Mouse (Mus musculus) cerebellum, postnatal 25 days (tissue): Measurements from ENCODE around the gene Mb.
A peak's percentile ranks its signal among the peaks of the same experiment; 100 is the strongest.
"Not testable (repeated sequence)": the region's sequence is repeated elsewhere in the genome, so short reads cannot be mapped to it uniquely, and the experiment has no call there.

Experiments used
- DNase-seq, 2 experiments: peaks; one replicate each; pipeline ENCODE4 v3.0.0; 2021; ENCODE audit warnings: mixed read lengths in 2 of 2

Mb gene

GRCm38 (mm10) chr15:77062746-77063145 lies 12.3 kb upstream of the Mb start:
- DNase-seq: no peak

GRCm38 (mm10) chr15:77059416-77059815 lies 8.9 kb upstream of the Mb start:
- not testable (repeated sequence) for DNase-seq

DNA sequence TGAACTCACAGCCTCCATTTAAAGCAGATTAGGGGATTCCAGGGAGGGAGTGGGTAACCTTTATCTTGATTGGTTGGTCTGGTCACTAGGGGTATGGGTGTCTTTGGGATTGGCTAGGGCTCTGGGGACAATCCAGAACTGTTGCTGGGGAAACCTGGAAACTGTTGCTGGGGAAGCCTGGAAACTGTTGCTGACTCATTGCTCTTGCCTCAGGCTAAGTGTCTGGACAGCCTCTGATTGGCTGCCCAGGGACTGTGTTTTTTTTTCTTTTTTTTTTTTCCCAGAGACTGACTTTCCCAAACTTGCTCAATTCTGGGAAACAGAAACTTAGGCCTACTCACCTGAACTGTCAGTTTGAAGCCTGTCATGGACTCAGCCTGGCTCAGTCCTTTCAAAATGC lies 8.1 kb upstream of the Mb start:
- no peak for DNase-seq

- no peak for DNase-seq
Measured at GRCm38 (mm10) chr15:77056791-77057051, 6.3 kb upstream of the Mb start.

- no peak for DNase-seq
Measured at GRCm38 (mm10) chr15:77056001-77056790, 5.7 kb upstream of the Mb start.

DNA sequence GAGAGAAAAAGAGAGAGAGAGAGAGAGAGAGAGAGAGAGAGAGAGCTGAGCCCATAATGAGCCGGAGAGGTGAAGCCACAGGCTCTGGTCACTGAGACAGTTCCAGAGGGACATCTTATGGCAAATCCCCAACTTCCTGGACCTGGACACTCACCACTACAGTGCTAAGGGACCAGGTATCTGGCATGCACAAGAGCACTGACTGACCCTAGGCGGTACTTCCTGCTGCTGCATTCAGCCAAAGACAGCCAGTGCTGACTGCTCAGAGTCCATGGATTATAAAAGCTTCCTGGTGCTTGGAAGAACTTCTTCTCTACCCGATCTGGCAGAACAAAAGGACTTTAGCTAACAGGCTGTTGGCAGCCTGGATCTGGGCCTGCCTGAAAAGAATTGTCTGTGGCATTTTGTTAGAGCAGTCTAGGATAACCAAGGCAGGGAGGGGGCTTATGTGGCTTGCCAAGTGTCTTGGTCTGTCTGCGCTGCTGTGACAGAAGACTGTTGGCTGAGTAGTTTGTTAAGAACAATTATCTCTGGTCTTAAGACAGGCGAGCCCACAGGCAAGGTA lies 4.2 kb upstream of the Mb start:
- no peak for DNase-seq

- DNase-seq: no peak
Measured at GRCm38 (mm10) chr15:77053021-77053420, 2.6 kb upstream of the Mb start.

DNA sequence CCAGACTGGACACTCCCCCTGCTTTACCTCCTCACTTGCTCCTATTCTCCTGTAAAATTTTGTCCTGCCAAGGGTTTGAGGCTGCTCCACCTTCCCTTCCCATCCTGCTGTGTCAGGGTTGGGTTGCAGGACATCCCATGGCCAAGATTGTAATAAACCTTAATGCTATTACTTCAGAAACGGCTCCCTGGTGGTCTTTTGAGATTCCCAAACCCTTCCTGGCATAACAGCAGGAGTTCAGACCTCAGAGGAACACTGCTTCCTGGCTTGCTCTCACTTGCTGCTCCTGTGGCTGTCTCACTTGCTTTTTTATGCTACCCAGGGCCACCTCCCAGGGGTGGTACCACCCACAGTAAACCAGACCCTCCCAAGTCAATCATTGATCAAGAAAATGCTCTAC lies 1.7 kb upstream of the Mb start:
- DNase-seq: no peak

DNA sequence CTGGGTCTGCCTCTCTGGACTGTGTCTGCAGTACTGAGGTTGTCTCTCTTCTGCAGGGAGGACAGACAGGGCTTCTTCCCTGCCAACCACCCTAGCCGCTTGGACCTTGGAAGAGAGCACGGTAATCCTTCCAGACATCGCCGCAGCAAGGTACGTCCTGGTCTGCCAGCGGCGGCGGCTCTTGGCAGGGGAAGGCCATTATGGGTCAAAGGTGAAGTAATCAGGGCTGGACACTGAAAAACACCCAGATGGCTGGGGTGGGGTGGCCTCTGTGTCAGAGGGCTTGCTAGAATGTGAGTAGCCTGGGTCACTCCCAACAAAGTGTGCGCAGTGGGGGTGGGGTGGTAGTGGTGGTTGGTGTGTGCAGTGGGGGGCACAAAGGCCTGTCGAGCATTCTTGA lies 4.9 kb downstream of the Mb start:
- DNase-seq: no peak

DNA sequence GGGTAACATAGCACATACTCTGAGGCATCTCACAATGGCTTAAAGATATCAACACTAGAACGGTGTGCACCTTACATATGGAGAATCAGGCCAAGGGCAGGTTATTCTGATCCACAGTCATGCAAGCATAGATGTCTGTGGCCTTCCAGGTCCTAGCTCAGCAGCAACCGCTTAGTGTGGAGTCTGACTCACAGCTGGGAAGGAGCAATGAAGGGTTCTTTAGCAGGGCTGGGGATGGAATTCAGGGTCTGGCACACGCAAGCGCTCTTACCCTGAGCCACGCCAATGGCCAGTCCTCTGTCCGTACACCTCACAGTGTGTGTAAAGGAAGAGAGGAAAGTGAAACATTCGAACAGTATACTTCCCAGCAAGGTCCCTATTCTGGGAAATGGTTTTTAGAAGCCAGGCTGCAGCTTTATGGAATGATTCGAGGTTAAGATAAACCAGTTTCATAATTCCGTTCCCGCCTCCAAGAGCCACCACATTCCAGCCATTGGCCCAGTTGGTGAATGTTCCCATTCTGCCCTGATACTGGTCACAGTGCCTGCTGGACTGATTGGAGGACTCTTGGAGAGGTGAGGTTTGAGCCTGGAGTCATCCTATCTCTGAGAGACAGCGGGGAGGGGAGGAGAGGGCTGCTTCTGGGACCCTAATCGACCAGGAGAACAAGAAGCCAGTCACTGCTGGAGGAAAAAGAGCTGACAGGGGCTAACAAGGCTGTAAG lies 5.7 kb downstream of the Mb start, which contains the start of gene Apol6:
Apol6 (plus strand) TSS at position 133 of the 724 bp plus-strand sequence.
- DNase-seq: no peak

- DNase-seq: no peak
Measured at GRCm38 (mm10) chr15:77040784-77041183, 9.7 kb downstream of the Mb start.

GRCm38 (mm10) chr15:77039211-77039700 lies 11.2 kb downstream of the Mb start:
- no peak for DNase-seq

DNA sequence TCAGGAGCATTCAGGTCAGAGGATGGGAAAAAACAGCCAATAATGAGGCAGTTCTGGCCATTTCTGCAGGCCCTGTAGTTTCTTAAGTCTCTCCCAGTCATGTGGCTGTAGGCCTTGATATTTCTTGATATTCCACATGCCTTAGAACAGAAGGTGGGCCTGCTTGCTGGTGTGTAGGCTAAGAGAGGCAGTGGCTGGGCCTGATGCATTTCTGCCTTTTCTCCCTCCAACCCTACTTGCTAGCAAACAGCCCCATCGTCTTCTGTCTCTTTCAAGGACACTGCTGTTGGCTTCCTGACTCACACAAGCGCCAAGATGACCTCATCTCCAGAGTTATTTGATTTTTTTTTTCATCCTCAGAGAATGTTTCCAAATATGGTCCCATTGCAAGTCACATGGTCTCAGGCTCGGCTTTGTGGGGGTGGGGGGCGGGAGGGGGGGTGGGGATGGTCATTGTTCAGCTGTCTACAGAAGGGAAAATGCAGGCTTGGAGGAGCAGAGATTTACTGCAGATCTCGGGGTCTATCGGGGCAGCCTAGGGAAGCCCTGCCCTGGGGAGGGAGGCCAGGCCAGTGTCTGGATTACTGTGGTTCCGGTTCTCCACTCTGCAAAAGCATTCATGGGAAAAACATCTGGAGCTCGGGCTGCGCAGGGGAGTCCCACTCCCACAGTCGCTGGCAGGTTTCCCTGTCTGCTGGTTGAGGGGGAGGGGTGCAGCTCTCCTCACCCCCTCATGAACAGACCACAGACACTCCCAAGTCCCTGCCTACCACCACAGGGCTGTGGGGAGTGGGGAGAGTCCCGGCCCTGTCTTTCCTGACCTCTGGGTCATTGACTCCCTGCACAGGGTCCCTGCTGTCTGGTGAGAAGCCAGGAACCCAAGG lies 12.9 kb downstream of the Mb start:
- DNase-seq: peak in 1 of 2 experiments; percentile 33

DNA sequence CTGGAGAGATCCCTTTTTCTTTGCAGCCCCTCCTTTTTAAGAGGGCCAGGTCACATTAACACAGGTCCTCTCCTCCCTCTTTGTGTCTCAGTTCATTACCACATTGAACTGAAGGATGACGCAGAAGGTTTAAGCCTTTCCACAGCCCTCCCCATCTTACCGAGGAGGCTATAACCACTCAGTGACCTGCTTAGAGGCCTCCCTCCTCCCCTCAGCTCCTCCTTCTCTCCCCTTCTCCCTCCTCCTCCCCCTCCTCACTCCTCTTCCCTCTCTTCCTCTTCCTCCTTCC lies 13.5 kb downstream of the Mb start:
- DNase-seq: no peak

- peak; percentile 57 to 65 for DNase-seq
Measured at GRCm38 (mm10) chr15:77036320-77036988, 14.0 kb downstream of the Mb start.

- no peak for DNase-seq
Measured at GRCm38 (mm10) chr15:77035643-77036042, 14.8 kb downstream of the Mb start.

DNA sequence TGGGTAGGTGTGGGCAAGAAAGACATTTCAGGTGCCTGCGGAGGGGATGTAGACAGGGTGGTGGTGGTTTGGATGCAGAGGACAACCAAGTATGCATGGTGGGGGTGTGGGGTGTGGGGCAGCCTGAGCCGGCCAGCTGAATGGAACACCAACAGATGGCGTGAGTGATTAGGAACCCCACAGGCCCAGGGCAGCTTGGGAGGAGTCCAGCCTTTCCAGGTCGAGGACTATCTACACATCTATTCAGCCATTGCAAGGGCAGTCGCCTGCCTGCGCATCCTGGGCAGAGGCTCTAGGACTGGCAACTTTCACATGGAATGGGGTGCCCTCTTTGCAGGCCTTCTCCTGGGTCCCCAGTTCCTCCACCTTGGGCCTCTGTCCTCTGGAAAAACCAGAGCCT lies 15.9 kb downstream of the Mb start:
- DNase-seq: peak; percentile 84 to 91

- no peak for DNase-seq
Measured at GRCm38 (mm10) chr15:77031271-77031670, 19.2 kb downstream of the Mb start.

GRCm38 (mm10) chr15:77029331-77029991 lies 21.0 kb downstream of the Mb start:
- DNase-seq: peak; percentile 70 to 78

DNA sequence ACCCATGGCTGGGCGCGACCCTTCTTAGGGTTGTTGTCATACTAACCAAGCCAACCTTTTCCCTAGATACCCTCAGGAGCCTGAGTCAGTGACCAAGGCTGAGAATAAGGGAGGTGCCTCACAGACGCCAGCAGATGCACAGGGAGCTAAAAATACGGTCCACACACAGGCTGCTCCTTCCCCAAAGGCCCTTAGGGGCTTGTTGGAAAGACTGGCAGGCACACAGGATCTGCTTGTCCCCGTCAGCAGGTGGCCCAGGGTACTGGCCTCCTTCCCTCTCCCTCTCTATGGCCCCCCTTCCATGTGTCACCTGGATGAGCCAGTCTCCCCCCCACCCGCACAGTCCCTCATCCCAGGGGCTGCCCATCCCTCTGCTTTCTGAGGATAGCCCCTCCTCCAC lies 22.8 kb downstream of the Mb start:
- no peak for DNase-seq

GRCm38 (mm10) chr15:77027117-77027516 lies 23.4 kb downstream of the Mb start:
- no peak for DNase-seq
